Mouse (Mus musculus): Measurements from ENCODE around the gene Fancg. TPM values are rescaled to one million over a fixed set of nuclear protein-coding genes. Genes with fewer than 3 reads are reported as not detected.

The Fancg gene
- 20.5 and 21.6 TPM in 2 replicates for polyA plus RNA-seq (2016; fragmentation: Nextera tagmentation; extraction: Ambion mirVana)

- ATAC-seq (ENCODE audit: low FRiP score): peak; percentile 92
- Histone ChIP-seq H3K36me3 (no peaks in the 10 kb centered on the region), H3K4me3 (peak within 1 kb of the TSS; percentile 75), H3K4me2 (replicated peaks) (peak within 1 kb of the TSS; percentile 80), H3K9ac (peak within 1 kb of the TSS; percentile 70), H3K9me3 (replicated peaks) (no peaks in the 10 kb centered on the region), H3K27ac (no peak within 1 kb of the TSS), H3K4me1 (peaks cover 13% of the 10 kb centered on the region), H3K27me3 (no peaks in the 10 kb centered on the region)
- WGBS: under 1% methylated on average over 37 of the region's 37 CpGs
Measured at GRCm38 (mm10) chr4:43010161-43011038, at the start of gene Fancg. Fancg (minus strand) TSS chr4:43010506.

GRCm38 (mm10) chr4:43059697-43060096, 49.4 kb upstream of the Fancg start:
- no peaks in the 10 kb centered on the region for H3K9me3 ChIP-seq (replicated peaks)
- no peaks in the 10 kb centered on the region for H3K36me3 ChIP-seq
- peak overlapping the region; percentile 74 for H3K4me3 ChIP-seq
- no peaks in the 10 kb centered on the region; the same call in 1 of the 2 replicates for H3K27me3 ChIP-seq
- H3K4me2 ChIP-seq (replicated peaks): peak overlapping the region; percentile 63
- H3K9ac ChIP-seq: peak overlapping the region; percentile 75
- WGBS: 34% methylated on average over 3 of the region's 3 CpGs
- H3K27ac ChIP-seq: no peak overlapping the region
- H3K4me1 ChIP-seq: no peaks in the 10 kb centered on the region
- no peak for ATAC-seq (ENCODE audit: low FRiP score)

GRCm38 (mm10) chr4:43058753-43059654, 48.7 kb upstream of the Fancg start, which contains the start of gene Unc13b:
Unc13b (plus strand) TSS chr4:43058953.
- Histone ChIP-seq H3K27ac (peak within 1 kb of the TSS; percentile 87), H3K27me3 (no peaks in the 10 kb centered on the region; the same call in 1 of the 2 replicates), H3K4me1 (no peaks in the 10 kb centered on the region), H3K4me2 (replicated peaks) (peak within 1 kb of the TSS; percentile 63), H3K9ac (peak within 1 kb of the TSS; percentile 75), H3K9me3 (replicated peaks) (no peaks in the 10 kb centered on the region), H3K4me3 (peak within 1 kb of the TSS; percentile 74), H3K36me3 (no peaks in the 10 kb centered on the region)
- ATAC-seq (ENCODE audit: low FRiP score): peak; percentile 97
- under 1% methylated on average over 89 of the region's 90 CpGs for WGBS

GRCm38 (mm10) chr4:43058392-43058752, 48.1 kb upstream of the Fancg start:
- no peaks in the 10 kb centered on the region for H3K9me3 ChIP-seq (replicated peaks)
- peak; percentile 23; the same call in 1 of the 2 replicates for ATAC-seq (ENCODE audit: low FRiP score)
- 19% methylated on average over 8 of the region's 8 CpGs for WGBS

GRCm38 (mm10) chr4:43057654-43058053, 47.3 kb upstream of the Fancg start:
- Histone ChIP-seq H3K36me3 (no peaks in the 10 kb centered on the region), H3K27ac (no peak overlapping the region), H3K4me2 (replicated peaks) (no peak overlapping the region), H3K9ac (no peak overlapping the region), H3K9me3 (replicated peaks) (no peaks in the 10 kb centered on the region), H3K4me1 (no peaks in the 10 kb centered on the region), H3K27me3 (no peaks in the 10 kb centered on the region; the same call in 1 of the 2 replicates), H3K4me3 (no peak overlapping the region)
- 97% methylated on average over 5 of the region's 5 CpGs for WGBS
- no peak for ATAC-seq (ENCODE audit: low FRiP score)

More at GRCm38 (mm10) chr4:43058392-43058752, 48.1 kb upstream of the Fancg start:
- Histone ChIP-seq H3K27me3 (no peaks in the 10 kb centered on the region; the same call in 1 of the 2 replicates), H3K4me1 (no peaks in the 10 kb centered on the region), H3K27ac (no peak overlapping the region; the same call in 1 of the 2 replicates), H3K9ac (no peak overlapping the region), H3K4me3 (peak overlapping the region; percentile 74), H3K36me3 (no peaks in the 10 kb centered on the region), H3K4me2 (replicated peaks) (peak overlapping the region; percentile 63)

- H3K27ac ChIP-seq: no peak overlapping the region
- no peaks in the 10 kb centered on the region for H3K36me3 ChIP-seq
- H3K27me3 ChIP-seq: no peaks in the 10 kb centered on the region
- no peak overlapping the region for H3K9ac ChIP-seq
- H3K4me3 ChIP-seq: no peak overlapping the region
- H3K4me2 ChIP-seq (replicated peaks): no peak overlapping the region
- peaks cover 3% of the 10 kb centered on the region for H3K4me1 ChIP-seq
- WGBS: 11% methylated on average over 4 of the region's 4 CpGs
- H3K9me3 ChIP-seq (replicated peaks): no peaks in the 10 kb centered on the region
- ATAC-seq (ENCODE audit: low FRiP score): no peak
Measured at GRCm38 (mm10) chr4:43052627-43053026, 42.3 kb upstream of the Fancg start.

- 7% methylated on average over 5 of the region's 5 CpGs for WGBS
- no peak overlapping the region for H3K4me3 ChIP-seq
- ATAC-seq (ENCODE audit: low FRiP score): no peak
- H3K9ac ChIP-seq: no peak overlapping the region
- H3K4me2 ChIP-seq (replicated peaks): peak overlapping the region; percentile 27; the same call in 1 of the 2 replicates
- H3K36me3 ChIP-seq: no peaks in the 10 kb centered on the region
- H3K4me1 ChIP-seq: peaks cover 34% of the 10 kb centered on the region
- H3K27ac ChIP-seq: no peak overlapping the region
- no peaks in the 10 kb centered on the region for H3K27me3 ChIP-seq
- H3K9me3 ChIP-seq (replicated peaks): no peaks in the 10 kb centered on the region
Measured at GRCm38 (mm10) chr4:43047231-43047630, 36.9 kb upstream of the Fancg start.

GRCm38 (mm10) chr4:43046607-43047006, 36.3 kb upstream of the Fancg start:
- ATAC-seq (ENCODE audit: low FRiP score): no peak
- H3K4me1 ChIP-seq: peaks cover 34% of the 10 kb centered on the region
- no peaks in the 10 kb centered on the region for H3K27me3 ChIP-seq
- H3K9ac ChIP-seq: no peak overlapping the region
- peak overlapping the region; percentile 71 for H3K4me2 ChIP-seq (replicated peaks)
- no peaks in the 10 kb centered on the region for H3K9me3 ChIP-seq (replicated peaks)
- no peaks in the 10 kb centered on the region for H3K36me3 ChIP-seq
- peak overlapping the region; percentile 55; the same call in 1 of the 2 replicates for H3K4me3 ChIP-seq
- WGBS: 60% methylated on average over 5 of the region's 5 CpGs
- 0 out of 2 replicates have a peak overlapping the region, but pooled peaks have one; percentile 17 for H3K27ac ChIP-seq

GRCm38 (mm10) chr4:43045659-43046302, 35.5 kb upstream of the Fancg start, which contains the start of gene Fam214b:
Fam214b (minus strand) TSS chr4:43046220.
- peak; percentile 83 for ATAC-seq (ENCODE audit: low FRiP score)
- peak within 1 kb of the TSS; percentile 71 for H3K4me2 ChIP-seq (replicated peaks)
- peak within 1 kb of the TSS; percentile 96 for H3K27ac ChIP-seq
- H3K27me3 ChIP-seq: no peaks in the 10 kb centered on the region
- H3K9ac ChIP-seq: peak within 1 kb of the TSS; percentile 75
- no peaks in the 10 kb centered on the region for H3K9me3 ChIP-seq (replicated peaks)
- peaks cover 36% of the 10 kb centered on the region for H3K4me1 ChIP-seq
- no peaks in the 10 kb centered on the region for H3K36me3 ChIP-seq
- under 1% methylated on average over 33 of the region's 33 CpGs for WGBS
- peak within 1 kb of the TSS; percentile 55 for H3K4me3 ChIP-seq

GRCm38 (mm10) chr4:43045285-43045658, 35.0 kb upstream of the Fancg start:
- H3K4me1 ChIP-seq: peaks cover 40% of the 10 kb centered on the region
- no peak; the same call in none of the 2 replicates for ATAC-seq (ENCODE audit: low FRiP score)
- peak overlapping the region; percentile 96 for H3K27ac ChIP-seq
- peak overlapping the region; percentile 55 for H3K4me3 ChIP-seq
- 6% methylated on average over 13 of the region's 13 CpGs for WGBS
- H3K9ac ChIP-seq: peak overlapping the region; percentile 75
- no peaks in the 10 kb centered on the region for H3K36me3 ChIP-seq
- no peaks in the 10 kb centered on the region for H3K27me3 ChIP-seq
- H3K9me3 ChIP-seq (replicated peaks): no peaks in the 10 kb centered on the region
- peak overlapping the region; percentile 71 for H3K4me2 ChIP-seq (replicated peaks)

- Histone ChIP-seq H3K27me3 (no peaks in the 10 kb centered on the region), H3K4me1 (peaks cover 40% of the 10 kb centered on the region), H3K9ac (peak overlapping the region; percentile 75), H3K4me3 (peak overlapping the region; percentile 55), H3K9me3 (replicated peaks) (no peaks in the 10 kb centered on the region), H3K4me2 (replicated peaks) (peak overlapping the region; percentile 71), H3K27ac (peak overlapping the region; percentile 96), H3K36me3 (no peaks in the 10 kb centered on the region)
- WGBS: 10% methylated on average over 4 of the region's 4 CpGs
- no peak for ATAC-seq (ENCODE audit: low FRiP score)
Measured at GRCm38 (mm10) chr4:43044673-43045072, 34.4 kb upstream of the Fancg start.
